Mouse (Mus musculus) lung, embryonic 15.5 days (tissue): Measurements from ENCODE around the gene Unc5b. TPM values are rescaled to one million over a fixed set of nuclear protein-coding genes. Genes with fewer than 3 reads are reported as not detected.
A peak's percentile ranks its signal among the peaks of the same experiment; 100 is the strongest.

ENCODE experiments used
- ATAC-seq: fragments of 200-750 bp; cut with Nextera tagmentation; 2 replicates; pipeline ENCODE4 v1.8.0; 2017; ENCODE audit warnings: moderate number of reproducible peaks, borderline replicate concordance; ENCODE audit not compliant: low FRiP score, low TSS enrichment; ENCODE audit errors: extremely low read depth
- H3K27ac ChIP-seq: fragments of 300-500 bp; sonication (generic); 2 replicates; pipeline ENCODE4 v1.5.1; 2015; ENCODE audit warnings: moderate library complexity, mild to moderate bottlenecking, inconsistent platforms
- H3K27me3 ChIP-seq: fragments of 300-500 bp; sonication (generic); 2 replicates; pipeline ENCODE4 v1.6.1; 2015; ENCODE audit warnings: inconsistent platforms
- H3K36me3 ChIP-seq: fragments of 300-500 bp; sonication (generic); 2 replicates; pipeline ENCODE4 v1.6.1; 2015; ENCODE audit warnings: inconsistent platforms
- H3K4me1 ChIP-seq: fragments of 300-500 bp; sonication (generic); 2 replicates; pipeline ENCODE4 v1.6.1; 2015; ENCODE audit warnings: inconsistent platforms
- H3K4me2 ChIP-seq: fragments of 300-500 bp; sonication (generic); 2 replicates; pipeline ENCODE4 v1.6.1; 2015; ENCODE audit warnings: inconsistent platforms, mild to moderate bottlenecking, moderate library complexity
- H3K4me3 ChIP-seq: fragments of 300-500 bp; sonication (generic); 2 replicates; pipeline ENCODE4 v1.5.1; 2015; ENCODE audit warnings: mild to moderate bottlenecking, inconsistent platforms
- H3K9ac ChIP-seq: fragments of 300-500 bp; sonication (generic); 2 replicates; pipeline ENCODE4 v1.6.1; 2015; ENCODE audit warnings: inconsistent platforms
- H3K9me3 ChIP-seq: fragments of 300-500 bp; sonication (generic); 2 replicates; pipeline ENCODE4 v1.6.1; 2016; ENCODE audit warnings: inconsistent platforms
- WGBS: fragments of 180-500 bp; shearing (Covaris S2); methylation state at CpG from one replicate; pipeline ENCODE4 v1.1.7; 2015; 5-methylcytosine and 5-hydroxymethylcytosine counted together
- polyA plus RNA-seq: library from polyadenylated mRNA; unstranded; fragments of >200 nt; fragmentation: Nextera tagmentation; extraction: Ambion mirVana; gene quantifications from 2 replicates; pipeline ENCODE4 v1.2.1, GENCODE M21; 2015

Gene Unc5b
- polyA plus RNA-seq, 1 experiment from 2014 or later = 7.7 TPM

DNA sequence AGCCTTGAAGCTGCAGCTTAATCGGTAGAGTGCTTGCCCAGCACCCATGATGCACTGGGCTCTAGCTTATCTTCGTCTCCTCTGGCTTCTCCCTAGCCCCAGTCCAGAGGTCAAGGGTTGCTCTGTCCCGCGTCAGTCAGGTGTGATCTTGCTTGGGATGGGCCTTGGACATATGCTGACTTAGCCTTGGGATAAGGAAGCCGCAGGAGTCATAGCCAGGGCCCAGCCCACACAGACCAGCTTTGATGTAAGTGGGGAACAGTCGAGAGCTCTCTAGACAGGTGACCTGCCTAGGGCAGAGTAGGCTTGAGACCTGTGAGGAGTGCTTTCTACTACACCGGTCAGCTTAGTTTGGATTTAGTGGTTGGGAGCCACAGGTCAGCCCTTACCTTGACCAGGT lies 64.0 kb downstream of the Unc5b start:
- no peak overlapping the region for H3K27ac ChIP-seq
- no peaks in the 10 kb centered on the region for H3K4me1 ChIP-seq
- no peak overlapping the region for H3K9ac ChIP-seq
- H3K36me3 ChIP-seq = peaks cover 5% of the 10 kb centered on the region; the same call in 1 of the 2 replicates
- no peak overlapping the region for H3K4me2 ChIP-seq
- H3K27me3 ChIP-seq = no peaks in the 10 kb centered on the region
- no peak overlapping the region for H3K4me3 ChIP-seq
- no peak for ATAC-seq
- H3K9me3 ChIP-seq = no peaks in the 10 kb centered on the region
- WGBS = 75% methylated on average over 7 of the region's 7 CpGs

GRCm38 (mm10) chr10:60762126-60762525 lies 69.3 kb downstream of the Unc5b start:
- no peaks in the 10 kb centered on the region for H3K9me3 ChIP-seq
- H3K4me1 ChIP-seq = no peaks in the 10 kb centered on the region
- H3K27me3 ChIP-seq = no peaks in the 10 kb centered on the region
- 69% methylated on average over 1 of the region's 1 CpGs for WGBS
- H3K9ac ChIP-seq = no peak overlapping the region
- H3K36me3 ChIP-seq = peaks cover 5% of the 10 kb centered on the region; the same call in 1 of the 2 replicates
- no peak overlapping the region for H3K4me3 ChIP-seq
- no peak overlapping the region for H3K27ac ChIP-seq
- no peak for ATAC-seq
- H3K4me2 ChIP-seq = no peak overlapping the region

- H3K4me1 ChIP-seq = no peaks in the 10 kb centered on the region
- H3K9ac ChIP-seq = no peak overlapping the region
- H3K27ac ChIP-seq = no peak overlapping the region
- H3K36me3 ChIP-seq = no peaks in the 10 kb centered on the region
- peak; percentile 65; the same call in 1 of the 2 replicates for ATAC-seq
- H3K9me3 ChIP-seq = no peaks in the 10 kb centered on the region
- no peak overlapping the region for H3K4me2 ChIP-seq
- 4% methylated on average over 14 of the region's 14 CpGs for WGBS
- H3K27me3 ChIP-seq = no peaks in the 10 kb centered on the region
- H3K4me3 ChIP-seq = no peak overlapping the region
These were observed 71.0 kb downstream of the Unc5b start for GRCm38 (mm10) chr10:60760377-60760776.

DNA sequence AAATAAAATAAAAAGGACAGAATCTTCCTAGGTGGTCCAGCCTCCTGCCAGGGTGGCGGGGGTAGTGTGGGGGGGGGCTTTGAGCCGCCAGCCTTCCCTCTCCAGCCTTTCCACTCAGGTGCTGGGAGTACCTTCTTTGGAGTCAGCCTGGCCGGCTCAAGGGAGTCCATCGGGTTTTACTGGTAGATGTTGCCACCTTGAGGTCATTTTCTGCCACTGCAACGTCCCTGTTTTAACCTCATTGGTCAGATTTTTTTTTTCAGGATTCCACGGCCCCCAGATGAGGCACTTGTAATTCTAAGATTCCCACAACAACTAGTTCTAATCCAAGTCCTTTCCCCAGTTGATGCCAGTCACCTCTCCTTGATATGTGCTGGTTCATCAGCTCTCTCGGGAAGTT lies 74.4 kb downstream of the Unc5b start:
- Histone ChIP-seq H3K36me3 (no peaks in the 10 kb centered on the region), H3K27me3 (no peaks in the 10 kb centered on the region), H3K4me3 (no peak overlapping the region), H3K9ac (no peak overlapping the region), H3K9me3 (no peaks in the 10 kb centered on the region), H3K27ac (no peak overlapping the region), H3K4me2 (no peak overlapping the region), H3K4me1 (peaks cover 5% of the 10 kb centered on the region)
- no peak for ATAC-seq
- WGBS = 5% methylated on average over 7 of the region's 7 CpGs

GRCm38 (mm10) chr10:60756146-60756545 lies 75.2 kb downstream of the Unc5b start:
- Histone ChIP-seq H3K4me1 (peaks cover 12% of the 10 kb centered on the region), H3K27me3 (no peaks in the 10 kb centered on the region), H3K4me2 (no peak overlapping the region), H3K36me3 (no peaks in the 10 kb centered on the region), H3K4me3 (no peak overlapping the region), H3K9ac (no peak overlapping the region), H3K9me3 (no peaks in the 10 kb centered on the region), H3K27ac (no peak overlapping the region)
- ATAC-seq = no peak

- 69% methylated on average over 8 of the region's 8 CpGs for WGBS
- H3K27ac ChIP-seq = no peak overlapping the region
These were observed 77.4 kb downstream of the Unc5b start for GRCm38 (mm10) chr10:60753941-60754340.

GRCm38 (mm10) chr10:60753261-60753660 lies 78.1 kb downstream of the Unc5b start:
- H3K9me3 ChIP-seq = no peaks in the 10 kb centered on the region
- WGBS = 70% methylated on average over 9 of the region's 9 CpGs
- H3K9ac ChIP-seq = peak overlapping the region; percentile 86; the same call in 1 of the 2 replicates
- no peak overlapping the region for H3K4me3 ChIP-seq
- H3K4me2 ChIP-seq = peak overlapping the region; percentile 81
- H3K27ac ChIP-seq = peak overlapping the region; percentile 54; the same call in 1 of the 2 replicates
- no peak for ATAC-seq
- no peaks in the 10 kb centered on the region for H3K27me3 ChIP-seq
- H3K36me3 ChIP-seq = no peaks in the 10 kb centered on the region
- H3K4me1 ChIP-seq = peaks cover 14% of the 10 kb centered on the region

More at GRCm38 (mm10) chr10:60753941-60754340, 77.4 kb downstream of the Unc5b start:
- Histone ChIP-seq H3K9ac (no peak overlapping the region), H3K4me1 (peaks cover 14% of the 10 kb centered on the region), H3K36me3 (no peaks in the 10 kb centered on the region), H3K9me3 (no peaks in the 10 kb centered on the region), H3K27me3 (no peaks in the 10 kb centered on the region), H3K4me3 (no peak overlapping the region), H3K4me2 (no peak overlapping the region)
- no peak for ATAC-seq

GRCm38 (mm10) chr10:60752040-60753020 lies 79.1 kb downstream of the Unc5b start, which contains the start of gene Slc29a3:
Gene Slc29a3 (minus strand): TSS chr10:60752794.
- H3K4me3 ChIP-seq = peak within 1 kb of the TSS; percentile 77
- H3K9me3 ChIP-seq = no peaks in the 10 kb centered on the region
- peak within 1 kb of the TSS; percentile 69; the same call in 1 of the 2 replicates for H3K27ac ChIP-seq
- H3K36me3 ChIP-seq = no peaks in the 10 kb centered on the region
- peak within 1 kb of the TSS; percentile 81 for H3K4me2 ChIP-seq
- H3K4me1 ChIP-seq = peaks cover 14% of the 10 kb centered on the region
- peak within 1 kb of the TSS; percentile 86 for H3K9ac ChIP-seq
- ATAC-seq = peak; percentile 97
- WGBS = 9% methylated on average over 40 of the region's 41 CpGs
- no peaks in the 10 kb centered on the region for H3K27me3 ChIP-seq

- no peak overlapping the region for H3K9ac ChIP-seq
- H3K4me3 ChIP-seq = no peak overlapping the region
- H3K27ac ChIP-seq = no peak overlapping the region
- no peaks in the 10 kb centered on the region for H3K27me3 ChIP-seq
- H3K4me2 ChIP-seq = no peak overlapping the region
- no peaks in the 10 kb centered on the region for H3K9me3 ChIP-seq
- WGBS = 85% methylated on average over 6 of the region's 6 CpGs
- H3K36me3 ChIP-seq = no peaks in the 10 kb centered on the region
- H3K4me1 ChIP-seq = peaks cover 9% of the 10 kb centered on the region
- ATAC-seq = no peak
These were observed 83.6 kb downstream of the Unc5b start for GRCm38 (mm10) chr10:60747667-60748212.

GRCm38 (mm10) chr10:60746512-60746911 lies 84.9 kb downstream of the Unc5b start:
- Histone ChIP-seq H3K4me2 (no peak overlapping the region), H3K4me1 (0 out of 2 replicates have a peak, but pooled peaks cover 5% of the 10 kb centered on the region), H3K36me3 (no peaks in the 10 kb centered on the region), H3K9ac (no peak overlapping the region), H3K27me3 (no peaks in the 10 kb centered on the region), H3K27ac (no peak overlapping the region), H3K9me3 (no peaks in the 10 kb centered on the region), H3K4me3 (no peak overlapping the region)
- no peak for ATAC-seq
- 75% methylated on average over 2 of the region's 2 CpGs for WGBS

DNA sequence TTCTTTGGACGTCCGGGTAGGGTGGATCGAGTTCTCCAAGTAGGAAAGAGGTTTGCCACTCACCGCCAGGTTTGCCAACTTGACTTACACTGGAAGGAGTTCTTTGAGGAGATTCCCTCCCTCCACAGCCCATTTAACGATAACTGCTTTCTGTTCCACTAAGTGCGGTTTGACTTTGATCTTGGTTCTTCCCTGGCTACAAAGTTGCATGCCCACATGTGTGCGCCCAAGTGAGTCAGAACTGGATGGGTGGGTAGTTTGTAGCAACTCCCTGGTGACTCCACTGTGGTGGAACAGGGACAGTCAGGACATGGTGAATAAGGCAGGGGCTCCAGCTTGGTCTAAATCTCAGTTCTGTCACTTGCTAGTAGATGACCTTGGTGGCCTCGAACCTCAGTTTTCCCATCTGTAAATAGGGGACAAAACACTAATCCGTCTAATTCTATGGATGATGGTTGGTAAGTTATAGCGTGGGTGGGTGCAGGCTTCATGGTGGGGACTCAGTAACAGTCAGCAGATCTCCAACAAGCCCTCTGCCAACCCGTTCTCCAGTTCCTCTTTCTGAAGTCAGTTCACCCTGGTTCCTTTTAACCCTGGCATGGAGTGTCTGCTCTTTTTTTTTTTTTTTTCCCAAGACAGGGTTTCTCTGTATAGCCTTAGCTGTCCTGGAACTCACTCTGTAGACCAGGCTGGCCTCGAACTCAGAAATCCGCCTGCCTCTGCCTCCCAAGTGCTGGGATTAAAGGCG lies 86.7 kb downstream of the Unc5b start:
- no peaks in the 10 kb centered on the region for H3K36me3 ChIP-seq
- WGBS = 86% methylated on average over 14 of the region's 14 CpGs
- no peaks in the 10 kb centered on the region for H3K4me1 ChIP-seq
- H3K4me3 ChIP-seq = no peak overlapping the region
- H3K9ac ChIP-seq = no peak overlapping the region
- H3K4me2 ChIP-seq = no peak overlapping the region
- H3K9me3 ChIP-seq = no peaks in the 10 kb centered on the region
- H3K27ac ChIP-seq = no peak overlapping the region
- no peak for ATAC-seq
- H3K27me3 ChIP-seq = no peaks in the 10 kb centered on the region
